Mouse (Mus musculus) liver, embryonic 14.5 days (tissue): ENCODE results near the gene Eefsec.

Experiments
- CTCF ChIP-seq: IDR thresholded peaks from 2 replicates; pipeline ENCODE4 v1.5.1; 2016; ENCODE audit warnings: antibody characterized with exemption, low read depth, control low read depth
- EP300 ChIP-seq: IDR thresholded peaks from 2 replicates; pipeline ENCODE4 v1.6.1; 2016; ENCODE audit warnings: antibody characterized with exemption, low read depth

DNA sequence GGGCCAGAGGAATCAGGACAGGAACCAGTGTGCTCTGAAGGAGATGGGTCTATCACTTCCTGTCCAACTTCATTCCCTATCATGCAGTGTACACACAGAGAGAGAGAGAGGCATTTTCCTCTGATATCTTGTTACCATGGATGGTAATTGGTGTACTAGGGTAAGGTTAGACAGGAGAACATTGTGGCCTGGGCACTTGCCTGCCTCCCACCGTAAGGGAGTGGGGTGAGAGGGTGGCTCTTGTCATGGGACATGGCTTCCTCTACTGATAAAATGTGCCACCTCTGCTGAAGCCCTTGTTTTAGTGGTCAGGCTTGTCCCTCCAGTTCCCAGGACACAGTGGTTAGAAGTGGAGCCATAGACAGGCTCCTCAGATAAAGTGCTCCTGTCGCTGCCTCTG is 178.4 kb downstream of the Eefsec start:
- TF ChIP-seq EP300 (no peak), CTCF (no peak)
